ENCODE assay signal across 18 mouse cellular contexts in genomic region chr2:79143196-79143595, GRCm38 (mm10).
"Had no signal": no experiment of that assay in that cellular context is flagged by ENCODE, and none has a peak within 500 bp of the region (broad histone marks: within the 10 kb centered on the region; RNA-seq: fewer than 3 reads in every experiment).

No protein-coding gene starts in this region.

- H3K4me3 ChIP-seq: midbrain, embryonic 10.5 days; midbrain, embryonic 13.5 days; myocyte; neural tube, embryonic 13.5 days; neural tube, embryonic 15.5 days had no signal

- H3K27me3 ChIP-seq: midbrain, embryonic 13.5 days; neural tube, embryonic 13.5 days; neural tube, embryonic 15.5 days had no signal

- H3K9ac ChIP-seq: lung, embryonic 14.5 days; midbrain, embryonic 13.5 days; neural tube, embryonic 13.5 days; neural tube, embryonic 15.5 days had no signal

- H3K36me3 ChIP-seq: midbrain, embryonic 10.5 days; midbrain, embryonic 13.5 days; neural tube, embryonic 13.5 days; neural tube, embryonic 15.5 days had no signal

- ATAC-seq: midbrain, embryonic 13.5 days; midbrain, embryonic 16.5 days had no signal

- H3K27ac ChIP-seq: midbrain, embryonic 10.5 days; midbrain, embryonic 13.5 days; neural tube, embryonic 13.5 days; neural tube, embryonic 15.5 days had no signal

- DNase-seq: lung, adult 18-20 months; lung, embryonic 14.5 days; lung, postnatal 14 days; lung, postnatal 36 days; retina, postnatal 1 day; right cerebral cortex, adult 18-20 months; right cerebral cortex, postnatal 25 days; right cerebral cortex, postnatal 4 days; spleen, adult 18-20 months; thymus, adult 18-20 months; thymus, postnatal 14 days; thymus, postnatal 36 days had no signal

- H3K4me2 ChIP-seq: lung, embryonic 14.5 days; midbrain, embryonic 13.5 days; neural tube, embryonic 13.5 days; neural tube, embryonic 15.5 days had no signal

- H3K4me1 ChIP-seq: midbrain, embryonic 13.5 days; neural tube, embryonic 13.5 days; neural tube, embryonic 15.5 days had no signal

- H3K9me3 ChIP-seq: midbrain, embryonic 10.5 days; midbrain, embryonic 13.5 days; neural tube, embryonic 13.5 days; neural tube, embryonic 15.5 days had no signal
